Comparison of ENCODE assay signal across 9 mouse cellular contexts in the genomic region with DNA sequence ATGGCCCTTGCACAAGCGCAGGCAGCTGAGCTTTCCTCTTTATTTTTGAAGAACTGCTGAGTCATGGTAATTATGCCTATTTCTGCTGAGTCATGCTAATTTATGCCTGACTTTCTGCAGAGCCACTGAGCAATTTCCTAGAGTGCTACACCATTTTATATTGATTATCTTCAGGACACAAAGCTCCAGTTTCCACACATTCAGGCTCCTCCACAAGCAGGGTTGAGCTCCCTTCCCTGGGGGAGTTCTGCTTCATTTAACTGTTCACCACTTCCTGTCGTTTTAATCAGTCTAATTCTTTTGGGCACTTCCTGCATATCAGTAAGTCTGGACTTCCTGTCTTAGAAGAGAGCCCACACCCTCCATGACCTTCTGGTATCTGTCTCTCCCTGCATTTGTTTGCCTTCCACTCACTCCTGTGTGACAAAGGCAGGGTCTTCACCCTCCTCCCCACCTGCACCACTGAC. TPM values are rescaled to one million over a fixed set of nuclear protein-coding genes. Genes with fewer than 3 reads are reported as not detected.
A peak's percentile ranks its signal among the peaks of the same experiment; 100 is the strongest.
DNase-seq lines count a peak whose midpoint lies in the region; ATAC-seq and TF ChIP-seq lines count a peak whose summit lies in the region.
"Had no signal": no experiment of that assay in that cellular context is flagged by ENCODE, and none has a peak within 500 bp of the region (broad histone marks: within the 10 kb centered on the region; RNA-seq: fewer than 3 reads in every experiment).

No protein-coding gene starts in this region.

- H3K4me1 ChIP-seq in embryonic facial prominence, embryonic 11.5 days (ENCODE audit: control insufficient read depth, insufficient read depth, low read length), result no peaks in the 10 kb centered on the region
- H3K4me1 ChIP-seq in embryonic facial prominence, embryonic 10.5 days, result peaks cover 7% of the 10 kb centered on the region; the same call in 1 of the 2 replicates
- H3K4me1 ChIP-seq in bone marrow macrophage, adult 2 months (ENCODE audit: control insufficient read depth, insufficient read depth, low read length), result peaks cover 28% of the 10 kb centered on the region
- H3K4me1 ChIP-seq in liver, embryonic 12.5 days, result peaks cover 37% of the 10 kb centered on the region
- H3K4me1 ChIP-seq in intestine, postnatal 0 days (replicated peaks; ENCODE audit: control insufficient read depth, insufficient read depth, low read length), result no peaks in the 10 kb centered on the region

- TF ChIP-seq CTCF in bone marrow macrophage, adult 2 months (IDR thresholded peaks at IDR 0.05; ENCODE audit: low read depth, low read length), result no peak
- no peak for TF ChIP-seq CTCF in intestine, postnatal 0 days (IDR thresholded peaks at IDR 0.05; ENCODE audit: low read depth)

- no peaks in the 10 kb centered on the region for H3K27me3 ChIP-seq in embryonic facial prominence, embryonic 11.5 days (ENCODE audit: control insufficient read depth, insufficient read depth, low read length)
- no peaks in the 10 kb centered on the region for H3K27me3 ChIP-seq in embryonic facial prominence, embryonic 10.5 days (replicated peaks; ENCODE audit: low read depth, poor library complexity, severe bottlenecking)
- no peaks in the 10 kb centered on the region for H3K27me3 ChIP-seq in liver, embryonic 12.5 days (replicated peaks)
- no peaks in the 10 kb centered on the region for H3K27me3 ChIP-seq in intestine, postnatal 0 days (replicated peaks; ENCODE audit: control insufficient read depth, insufficient read depth, low read length)

- no peaks in the 10 kb centered on the region for H3K36me3 ChIP-seq in embryonic facial prominence, embryonic 11.5 days (replicated peaks; ENCODE audit: control insufficient read depth, insufficient read depth, low read depth, low read length)
- H3K36me3 ChIP-seq in embryonic facial prominence, embryonic 10.5 days (replicated peaks), result no peaks in the 10 kb centered on the region
- H3K36me3 ChIP-seq in liver, embryonic 12.5 days, result no peaks in the 10 kb centered on the region
- H3K36me3 ChIP-seq in intestine, postnatal 0 days (ENCODE audit: control insufficient read depth, insufficient read depth), result no peaks in the 10 kb centered on the region

- peak; percentile 20 for DNase-seq in embryonic facial prominence, embryonic 11.5 days (ENCODE audit: low spot score)
- no peak for DNase-seq in embryonic facial prominence, embryonic 10.5 days (ENCODE audit: low spot score)
- peak; percentile 40 for DNase-seq in 3T3-L1 (ENCODE audit: low read depth, low spot score)
- no peak for DNase-seq in ovary, postnatal 14 days (ENCODE audit: low spot score)
- no peak for DNase-seq in T-cell, adult 2 months (ENCODE audit: low spot score)

- WGBS in embryonic facial prominence, embryonic 11.5 days, result 49% methylated on average over 2 of the region's 2 CpGs
- WGBS in embryonic facial prominence, embryonic 10.5 days, result 56% methylated on average over 2 of the region's 2 CpGs
- WGBS in liver, embryonic 12.5 days (ENCODE audit: insufficient replicate concordance), result 22% methylated on average over 2 of the region's 2 CpGs
- 59% methylated on average over 2 of the region's 2 CpGs for WGBS in intestine, postnatal 0 days

- TF ChIP-seq POLR2A in bone marrow macrophage, adult 2 months (IDR thresholded peaks at IDR 0.05; ENCODE audit: borderline replicate concordance, low read depth, low read length), result no peak

- no peak overlapping the region for H3K9ac ChIP-seq in embryonic facial prominence, embryonic 11.5 days (replicated peaks; ENCODE audit: low read length)
- peak overlapping the region; percentile 15; the same call in 1 of the 2 replicates for H3K9ac ChIP-seq in liver, embryonic 12.5 days
- no peak overlapping the region for H3K9ac ChIP-seq in intestine, postnatal 0 days (ENCODE audit: low read depth, low read length)

- H3K27ac ChIP-seq in embryonic facial prominence, embryonic 11.5 days (replicated peaks; ENCODE audit: low read depth, low read length), result no peak overlapping the region
- H3K27ac ChIP-seq in embryonic facial prominence, embryonic 10.5 days (replicated peaks), result no peak overlapping the region
- peak overlapping the region; percentile 41 for H3K27ac ChIP-seq in bone marrow macrophage, adult 2 months (ENCODE audit: insufficient read depth, low read depth, low read length)
- peak overlapping the region; percentile 94 for H3K27ac ChIP-seq in liver, embryonic 12.5 days
- no peak overlapping the region for H3K27ac ChIP-seq in intestine, postnatal 0 days (ENCODE audit: low read depth, low read length)

- no peaks in the 10 kb centered on the region for H3K9me3 ChIP-seq in embryonic facial prominence, embryonic 11.5 days (replicated peaks; ENCODE audit: control insufficient read depth, low read length)
- no peaks in the 10 kb centered on the region for H3K9me3 ChIP-seq in embryonic facial prominence, embryonic 10.5 days
- no peaks in the 10 kb centered on the region for H3K9me3 ChIP-seq in liver, embryonic 12.5 days (replicated peaks)
- H3K9me3 ChIP-seq in intestine, postnatal 0 days (ENCODE audit: control insufficient read depth), result no peaks in the 10 kb centered on the region

- H3K4me2 ChIP-seq in embryonic facial prominence, embryonic 11.5 days (ENCODE audit: low read depth, low read length), result no peak overlapping the region
- peak overlapping the region; percentile 48 for H3K4me2 ChIP-seq in liver, embryonic 12.5 days
- no peak overlapping the region for H3K4me2 ChIP-seq in intestine, postnatal 0 days (replicated peaks; ENCODE audit: low read depth)

- ATAC-seq in embryonic facial prominence, embryonic 11.5 days (replicated peaks; ENCODE audit: insufficient number of reproducible peaks, low FRiP score, low TSS enrichment, low read depth), result no peak
- ATAC-seq in liver, embryonic 12.5 days, result peak; percentile 80
- ATAC-seq in intestine, postnatal 0 days, result no peak

- no peak overlapping the region for H3K4me3 ChIP-seq in embryonic facial prominence, embryonic 11.5 days (ENCODE audit: low read depth, low read length)
- H3K4me3 ChIP-seq in embryonic facial prominence, embryonic 10.5 days, result no peak overlapping the region
- no peak overlapping the region for H3K4me3 ChIP-seq in bone marrow macrophage, adult 2 months (ENCODE audit: insufficient read depth, low read length)
- no peak overlapping the region for H3K4me3 ChIP-seq in liver, embryonic 12.5 days
- no peak overlapping the region for H3K4me3 ChIP-seq in intestine, postnatal 0 days (ENCODE audit: low read depth, low read length)

RNA-seq across cellular contexts. Expression of a gene that starts 4.0 kb away (rescaled TPM):
- not detected in 2 replicates for polyA plus RNA-seq in embryonic facial prominence, embryonic 11.5 days (2014; fragmentation: Nextera tagmentation; extraction: Ambion mirVana)
- not detected in 2 replicates for polyA plus RNA-seq in embryonic facial prominence, embryonic 10.5 days (2016; fragmentation: Nextera tagmentation; extraction: Ambion mirVana)
- polyA plus RNA-seq in bone marrow macrophage, adult 2 months (2012; ENCODE audit: insufficient read depth, insufficient read length, missing spikeins), result not detected in 2 replicates
- polyA plus RNA-seq in liver, embryonic 12.5 days (2016; fragmentation: Nextera tagmentation; extraction: Ambion mirVana), result not detected in 2 replicates
- not detected in 2 replicates for polyA plus RNA-seq in intestine, postnatal 0 days (2015; fragmentation: Nextera tagmentation; extraction: Ambion mirVana)
- polyA plus RNA-seq: small intestine, adult 2 months had no signal

RNA-seq across cellular contexts. Expression of a gene that starts 30.2 kb away (rescaled TPM):
- 0.86 and 1.2 TPM in 2 replicates for polyA plus RNA-seq in embryonic facial prominence, embryonic 11.5 days (2014; fragmentation: Nextera tagmentation; extraction: Ambion mirVana)
- polyA plus RNA-seq in embryonic facial prominence, embryonic 10.5 days (2016; fragmentation: Nextera tagmentation; extraction: Ambion mirVana), result 0.55 and 0.92 TPM in 2 replicates
- not detected in 2 replicates for polyA plus RNA-seq in bone marrow macrophage, adult 2 months (2012; ENCODE audit: insufficient read depth, insufficient read length, missing spikeins)
- 0.32 and 0.46 TPM in 2 replicates for polyA plus RNA-seq in liver, embryonic 12.5 days (2016; fragmentation: Nextera tagmentation; extraction: Ambion mirVana)
- polyA plus RNA-seq in intestine, postnatal 0 days (2015; fragmentation: Nextera tagmentation; extraction: Ambion mirVana), result 0.07 and 0.14 TPM in 2 replicates
- polyA plus RNA-seq: small intestine, adult 2 months had no signal

RNA-seq across cellular contexts. Expression of a gene that starts 39.7 kb away (rescaled TPM):
- polyA plus RNA-seq in embryonic facial prominence, embryonic 11.5 days (2014; fragmentation: Nextera tagmentation; extraction: Ambion mirVana), result not detected in 2 replicates
- polyA plus RNA-seq in embryonic facial prominence, embryonic 10.5 days (2016; fragmentation: Nextera tagmentation; extraction: Ambion mirVana), result not detected in 2 replicates
- not detected in 2 replicates for polyA plus RNA-seq in bone marrow macrophage, adult 2 months (2012; ENCODE audit: insufficient read depth, insufficient read length, missing spikeins)
- polyA plus RNA-seq in liver, embryonic 12.5 days (2016; fragmentation: Nextera tagmentation; extraction: Ambion mirVana), result 0.23 and 0.24 TPM in 2 replicates
- not detected in 2 replicates for polyA plus RNA-seq in intestine, postnatal 0 days (2015; fragmentation: Nextera tagmentation; extraction: Ambion mirVana)
- polyA plus RNA-seq: small intestine, adult 2 months had no signal

Comparison
In these comparisons a context has a peak if more than half of its experiments do, and no peak if none do; other contexts are left out.
1. DNase-seq: peak in embryonic facial prominence, embryonic 11.5 days (single experiment) and 3T3-L1 (single experiment); none in embryonic facial prominence, embryonic 10.5 days (single experiment), ovary, postnatal 14 days (single experiment) and T-cell, adult 2 months (single experiment).
2. H3K27ac ChIP-seq: peak in bone marrow macrophage, adult 2 months (single experiment) and liver, embryonic 12.5 days (single experiment); none in embryonic facial prominence, embryonic 11.5 days (single experiment), embryonic facial prominence, embryonic 10.5 days (single experiment) and intestine, postnatal 0 days (single experiment).